Mouse (Mus musculus) forebrain, embryonic 11.5 days (tissue): ENCODE measurements around the gene Zscan2. TPM values are rescaled to one million over a fixed set of nuclear protein-coding genes. Genes with fewer than 3 reads are reported as not detected.

Experiments
- ATAC-seq: fragments of 200-750 bp; cut with Nextera tagmentation; replicated peaks from 2 replicates; pipeline ENCODE4 v1.8.0; 2017; ENCODE audit warnings: moderate TSS enrichment; ENCODE audit not compliant: low FRiP score
- DNase-seq: peaks from one replicate; pipeline ENCODE4 v3.0.0-alpha.2; 2017; ENCODE audit warnings: low spot score
- H3K27ac ChIP-seq: fragments of 300-500 bp; sonication (generic); 2 replicates; pipeline ENCODE4 v1.5.1; 2014; ENCODE audit warnings: low read depth, low read length
- H3K27me3 ChIP-seq: fragments of 300-500 bp; sonication (generic); 2 replicates; pipeline ENCODE4 v1.6.1; 2014; ENCODE audit warnings: mild to moderate bottlenecking, low read length, mixed read lengths; ENCODE audit not compliant: control insufficient read depth, insufficient read depth
- H3K36me3 ChIP-seq: fragments of 300-500 bp; sonication (generic); 2 replicates; pipeline ENCODE4 v1.6.1; 2014; ENCODE audit warnings: mild to moderate bottlenecking, low read length, moderate library complexity, mixed read lengths; ENCODE audit not compliant: control insufficient read depth, insufficient read depth
- H3K4me1 ChIP-seq: fragments of 300-500 bp; sonication (generic); replicated peaks from 2 replicates; pipeline ENCODE4 v1.6.1; 2014; ENCODE audit warnings: low read length, mixed read lengths; ENCODE audit not compliant: control insufficient read depth, insufficient read depth
- H3K4me2 ChIP-seq: fragments of 300-500 bp; sonication (generic); 2 replicates; pipeline ENCODE4 v1.6.1; 2014; ENCODE audit warnings: low read depth, mild to moderate bottlenecking, low read length, moderate library complexity, mixed read lengths; ENCODE audit not compliant: severe bottlenecking
- H3K4me3 ChIP-seq: fragments of 300-500 bp; sonication (generic); 2 replicates; pipeline ENCODE4 v1.5.1; 2014; ENCODE audit warnings: low read depth, low read length
- H3K9ac ChIP-seq: fragments of 300-500 bp; sonication (generic); 2 replicates; pipeline ENCODE4 v1.6.1; 2014; ENCODE audit warnings: low read length
- H3K9me3 ChIP-seq: fragments of 300-500 bp; sonication (generic); 2 replicates; pipeline ENCODE4 v1.6.1; 2016; ENCODE audit warnings: low read length, mixed read lengths; ENCODE audit not compliant: control insufficient read depth
- WGBS: fragments of 180-500 bp; shearing (Covaris S2); extraction: QIAGEN DNeasy Blood & Tissue Kit; methylation state at CpG from one replicate; pipeline ENCODE4 v1.1.7; 2014; 5-methylcytosine and 5-hydroxymethylcytosine counted together
- polyA plus RNA-seq: library from polyadenylated mRNA; unstranded; fragments of >200 nt; fragmentation: Nextera tagmentation; extraction: Ambion mirVana; gene quantifications from 2 replicates; pipeline ENCODE4 v1.2.1, GENCODE M21; 2014

Gene Zscan2
- 3.3 and 3.8 TPM in 2 replicates for polyA plus RNA-seq

GRCm38 (mm10) chr7:80860729-80861274, at the start of gene Zscan2:
Gene Zscan2 (plus strand): TSS chr7:80860920.
- Histone ChIP-seq H3K4me1 (peaks cover 3% of the 10 kb centered on the region; the same call in 1 of the 2 replicates), H3K4me3 (peak within 1 kb of the TSS; percentile 80), H3K36me3 (peaks cover 4% of the 10 kb centered on the region; the same call in 1 of the 2 replicates), H3K27ac (peak within 1 kb of the TSS; percentile 72), H3K9me3 (no peaks in the 10 kb centered on the region), H3K4me2 (peak within 1 kb of the TSS; percentile 78), H3K27me3 (no peaks in the 10 kb centered on the region), H3K9ac (peak within 1 kb of the TSS; percentile 94)
- WGBS, result under 1% methylated on average over 40 of the region's 40 CpGs
- DNase-seq (peak; percentile 94), ATAC-seq (peak; percentile 98)

- no peaks in the 10 kb centered on the region for H3K36me3 ChIP-seq
- no peak for DNase-seq
- no peaks in the 10 kb centered on the region for H3K9me3 ChIP-seq
- H3K27ac ChIP-seq, result no peak overlapping the region
- ATAC-seq, result no peak
- no peak overlapping the region for H3K4me2 ChIP-seq
- no peak overlapping the region for H3K4me3 ChIP-seq
- H3K9ac ChIP-seq, result no peak overlapping the region
- H3K27me3 ChIP-seq, result no peaks in the 10 kb centered on the region
- 89% methylated on average over 4 of the region's 4 CpGs for WGBS
- no peaks in the 10 kb centered on the region for H3K4me1 ChIP-seq
Measured at GRCm38 (mm10) chr7:80813397-80813796, 47.3 kb upstream of the Zscan2 start.

- Histone ChIP-seq H3K4me1 (no peaks in the 10 kb centered on the region), H3K9me3 (no peaks in the 10 kb centered on the region), H3K4me2 (no peak overlapping the region), H3K9ac (no peak overlapping the region), H3K4me3 (no peak overlapping the region), H3K36me3 (no peaks in the 10 kb centered on the region), H3K27me3 (no peaks in the 10 kb centered on the region), H3K27ac (no peak overlapping the region)
- no peak for DNase-seq
- 78% methylated on average over 5 of the region's 5 CpGs for WGBS
- ATAC-seq, result no peak
Measured at GRCm38 (mm10) chr7:80816641-80817040, 44.1 kb upstream of the Zscan2 start.

- H3K9me3 ChIP-seq, result no peaks in the 10 kb centered on the region
- H3K4me1 ChIP-seq, result no peaks in the 10 kb centered on the region
- H3K4me2 ChIP-seq, result no peak overlapping the region
- H3K4me3 ChIP-seq, result no peak overlapping the region
- H3K9ac ChIP-seq, result no peak overlapping the region
- DNase-seq (no peak), ATAC-seq (no peak)
- H3K36me3 ChIP-seq, result no peaks in the 10 kb centered on the region
- H3K27me3 ChIP-seq, result no peaks in the 10 kb centered on the region
- H3K27ac ChIP-seq, result no peak overlapping the region
- WGBS, result 87% methylated on average over 4 of the region's 4 CpGs
Measured at GRCm38 (mm10) chr7:80820838-80821237, 39.9 kb upstream of the Zscan2 start.

GRCm38 (mm10) chr7:80823267-80823666, 37.5 kb upstream of the Zscan2 start:
- no peaks in the 10 kb centered on the region for H3K4me1 ChIP-seq
- ATAC-seq, result no peak
- no peaks in the 10 kb centered on the region for H3K27me3 ChIP-seq

GRCm38 (mm10) chr7:80823875-80824682, 36.6 kb upstream of the Zscan2 start:
- H3K27me3 ChIP-seq, result no peaks in the 10 kb centered on the region
- H3K4me2 ChIP-seq, result no peak overlapping the region
- no peak overlapping the region for H3K4me3 ChIP-seq
- H3K9me3 ChIP-seq, result no peaks in the 10 kb centered on the region
- WGBS, result 82% methylated on average over 11 of the region's 11 CpGs
- H3K9ac ChIP-seq, result no peak overlapping the region
- ATAC-seq (no peak), DNase-seq (no peak)
- H3K27ac ChIP-seq, result no peak overlapping the region
- no peaks in the 10 kb centered on the region for H3K4me1 ChIP-seq
- no peaks in the 10 kb centered on the region for H3K36me3 ChIP-seq

More at GRCm38 (mm10) chr7:80823267-80823666, 37.5 kb upstream of the Zscan2 start:
- Histone ChIP-seq H3K9me3 (no peaks in the 10 kb centered on the region), H3K27ac (no peak overlapping the region), H3K4me3 (no peak overlapping the region), H3K4me2 (no peak overlapping the region), H3K36me3 (no peaks in the 10 kb centered on the region), H3K9ac (no peak overlapping the region)
- WGBS, result 82% methylated on average over 4 of the region's 4 CpGs
- no peak for DNase-seq

GRCm38 (mm10) chr7:80825843-80826403, 34.8 kb upstream of the Zscan2 start, which contains the start of gene Iqgap1:
Gene Iqgap1 (minus strand): TSS chr7:80825974.
- Histone ChIP-seq H3K27me3 (no peaks in the 10 kb centered on the region), H3K27ac (no peak within 1 kb of the TSS), H3K9me3 (no peaks in the 10 kb centered on the region), H3K36me3 (no peaks in the 10 kb centered on the region), H3K9ac (no peak within 1 kb of the TSS), H3K4me1 (no peaks in the 10 kb centered on the region), H3K4me2 (no peak within 1 kb of the TSS), H3K4me3 (no peak within 1 kb of the TSS)
- WGBS, result 78% methylated on average over 11 of the region's 11 CpGs
- ATAC-seq (no peak), DNase-seq (no peak)

- Histone ChIP-seq H3K36me3 (no peaks in the 10 kb centered on the region), H3K27ac (no peak overlapping the region), H3K27me3 (no peaks in the 10 kb centered on the region), H3K4me1 (no peaks in the 10 kb centered on the region), H3K4me3 (no peak overlapping the region), H3K9ac (no peak overlapping the region), H3K9me3 (no peaks in the 10 kb centered on the region), H3K4me2 (no peak overlapping the region)
- WGBS, result 81% methylated on average over 18 of the region's 18 CpGs
- DNase-seq (no peak), ATAC-seq (no peak)
Measured at GRCm38 (mm10) chr7:80828146-80828860, 32.4 kb upstream of the Zscan2 start.
